Mouse (Mus musculus): ENCODE data around the gene Best2.

Best2 gene

DNA sequence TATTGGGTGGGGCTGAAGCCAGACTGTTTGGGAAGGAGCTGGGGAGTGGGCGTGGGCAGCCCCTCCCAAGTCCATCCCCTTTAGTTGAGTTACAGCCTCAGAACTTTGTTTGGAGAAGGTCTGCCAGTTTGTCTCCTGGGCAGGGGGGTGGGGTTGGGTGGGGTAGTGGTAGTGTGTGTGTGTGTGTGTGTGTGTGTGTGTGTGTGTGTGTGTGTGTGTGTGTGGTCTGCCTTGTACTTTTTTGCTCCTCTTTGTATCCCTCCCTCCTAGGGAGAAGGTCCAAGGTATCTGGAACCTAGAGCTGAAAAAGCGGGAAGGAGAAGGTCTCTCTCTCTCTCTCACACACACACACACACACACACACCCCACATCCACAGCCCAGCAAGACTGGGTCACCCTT lies at the start of gene Best2:
Gene Best2, minus strand, starts transcription at position 101 of the 400 bp plus-strand sequence.
- no peak for DNase-seq (ENCODE audit: low spot score)

DNA sequence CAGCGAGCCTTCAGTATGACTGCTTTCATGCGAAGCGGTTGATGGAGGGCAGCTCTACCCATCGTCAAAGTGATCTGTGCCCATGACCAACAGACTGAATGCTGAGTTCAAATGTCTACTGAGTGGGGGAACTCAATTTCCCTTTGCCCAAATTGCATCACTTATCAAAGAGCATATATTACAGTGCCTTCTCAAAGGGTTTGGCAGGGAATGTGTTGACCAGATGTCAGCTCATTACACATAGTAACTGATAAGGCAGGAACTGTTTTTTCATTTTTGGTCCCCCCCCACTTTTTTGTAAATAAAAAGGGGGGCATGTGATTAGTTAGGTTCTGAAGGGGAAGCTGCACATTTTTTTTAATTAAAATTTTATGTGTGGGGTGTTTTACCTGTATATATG lies 48.3 kb upstream of the Best2 start:
- no peak for DNase-seq (ENCODE audit: low spot score)

DNA sequence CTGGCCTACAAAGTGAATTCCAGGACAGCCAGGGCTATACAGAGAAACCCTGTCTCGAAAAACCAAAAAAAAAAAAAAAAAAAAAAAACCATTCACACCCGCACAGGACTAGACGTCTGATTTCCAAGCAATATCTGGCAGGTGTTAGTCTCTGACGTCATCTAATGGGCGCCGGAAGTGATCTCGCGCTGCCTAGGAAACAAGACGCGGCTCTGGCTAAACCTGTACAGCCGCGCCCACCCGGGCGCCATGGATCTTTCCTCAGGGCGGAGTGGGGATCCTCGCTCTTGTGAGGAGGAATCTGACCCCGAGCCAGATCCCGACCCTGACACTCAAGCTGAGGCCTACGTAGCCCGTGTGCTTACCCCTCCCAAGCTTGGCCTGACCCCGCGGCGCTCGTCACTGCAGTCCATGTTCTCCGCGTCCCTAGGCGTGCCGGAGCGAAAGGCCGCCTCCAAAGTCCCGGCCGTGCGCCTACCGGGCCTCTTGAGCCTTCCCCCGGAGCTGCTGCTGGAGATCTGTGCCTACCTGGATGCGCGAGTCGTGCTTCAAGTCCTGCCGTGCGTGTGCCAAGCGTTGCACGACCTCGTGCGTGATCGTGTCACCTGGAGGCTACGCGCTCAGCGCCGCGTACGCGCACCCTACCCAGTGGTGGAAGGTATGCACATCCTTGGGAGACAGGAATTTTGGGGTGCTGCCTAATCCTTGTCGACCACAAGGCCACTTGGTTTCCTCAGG lies 45.7 kb upstream of the Best2 start, which contains the start of gene Fbxw9:
Gene Fbxw9, plus strand, starts transcription at position 177 of the 738 bp plus-strand sequence.
- DNase-seq (ENCODE audit: low spot score): peak; percentile 89

DNA sequence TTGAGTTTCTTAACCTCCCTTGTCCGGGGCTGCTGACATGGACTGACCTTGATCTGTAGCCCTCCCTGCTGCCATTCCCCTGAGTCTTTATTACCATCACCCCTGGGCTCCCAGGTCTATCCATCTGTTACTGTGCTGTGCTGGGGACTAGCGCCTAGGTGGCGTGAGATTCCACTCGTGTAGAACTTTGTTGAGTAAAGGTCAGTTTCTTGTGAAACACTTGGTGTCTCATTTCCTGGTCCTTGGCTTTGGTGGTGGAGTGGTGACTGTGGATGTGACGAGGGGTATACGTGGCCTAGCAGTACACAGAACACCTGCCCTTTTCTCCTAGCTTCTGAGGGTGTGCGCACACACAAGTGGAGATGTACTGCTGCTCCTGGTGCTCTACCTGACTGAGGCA lies 43.0 kb upstream of the Best2 start:
- DNase-seq (ENCODE audit: low spot score): no peak

DNA sequence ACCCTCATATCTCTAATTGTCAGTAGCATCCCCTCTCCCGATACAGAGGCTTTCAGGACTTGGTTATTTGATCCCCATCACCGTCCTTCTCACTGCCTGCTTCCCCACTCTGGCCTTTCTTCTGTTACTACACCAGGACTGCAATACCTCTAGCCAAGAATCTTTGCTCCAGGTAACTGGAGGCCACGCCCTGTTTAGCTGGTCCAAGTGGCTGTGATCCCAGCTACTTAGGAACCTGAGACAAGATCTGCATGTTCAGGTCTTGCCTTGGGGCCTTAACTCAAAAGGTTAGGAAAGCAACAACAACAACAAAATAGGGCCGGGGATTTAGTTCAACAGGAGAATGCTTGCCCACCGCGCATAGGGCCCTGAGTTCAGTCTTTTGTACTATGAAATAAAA lies 29.3 kb upstream of the Best2 start:
- no peak for DNase-seq (ENCODE audit: low spot score)

DNA sequence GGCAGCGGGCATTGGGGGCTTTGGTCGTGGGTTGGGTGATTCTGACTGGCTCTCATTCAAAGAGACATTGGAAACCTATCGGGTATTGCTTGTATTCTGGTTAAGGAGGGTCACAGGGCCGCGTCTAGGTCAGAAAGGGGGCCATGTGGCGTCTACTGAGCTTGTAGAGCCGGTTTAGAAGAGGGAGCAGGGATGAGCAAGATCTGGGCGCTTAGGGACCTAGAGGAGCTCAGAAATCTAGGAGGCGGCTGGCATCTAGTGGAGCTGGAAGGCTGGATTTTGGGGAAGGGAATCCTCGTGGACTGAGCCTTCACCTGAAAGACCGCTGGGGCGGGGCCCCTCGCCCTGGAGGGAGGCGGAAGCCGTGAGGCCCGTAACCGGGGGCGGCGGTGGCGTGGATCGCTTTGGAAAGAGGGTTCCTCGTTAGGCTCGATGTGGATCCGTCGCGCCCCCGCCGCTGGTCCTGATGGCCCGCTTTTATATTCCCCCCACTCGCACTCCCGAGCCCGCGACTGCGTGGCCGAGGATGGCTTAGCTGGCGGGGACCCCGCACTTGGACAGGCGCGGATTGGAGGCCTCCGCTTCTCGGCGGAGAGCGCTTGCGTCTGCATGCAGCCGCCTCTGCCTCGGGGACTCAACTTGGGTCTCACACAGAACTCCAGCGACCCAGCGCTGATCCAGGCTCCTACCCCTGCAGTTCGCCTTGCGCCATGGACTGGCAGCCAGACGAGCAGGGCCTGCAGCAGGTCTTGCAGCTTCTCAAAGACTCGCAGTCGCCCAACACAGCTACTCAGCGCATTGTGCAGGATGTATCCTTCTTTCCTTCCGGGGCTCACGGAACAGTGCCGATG lies 23.6 kb upstream of the Best2 start:
- DNase-seq (ENCODE audit: low spot score): peak; percentile 33

DNA sequence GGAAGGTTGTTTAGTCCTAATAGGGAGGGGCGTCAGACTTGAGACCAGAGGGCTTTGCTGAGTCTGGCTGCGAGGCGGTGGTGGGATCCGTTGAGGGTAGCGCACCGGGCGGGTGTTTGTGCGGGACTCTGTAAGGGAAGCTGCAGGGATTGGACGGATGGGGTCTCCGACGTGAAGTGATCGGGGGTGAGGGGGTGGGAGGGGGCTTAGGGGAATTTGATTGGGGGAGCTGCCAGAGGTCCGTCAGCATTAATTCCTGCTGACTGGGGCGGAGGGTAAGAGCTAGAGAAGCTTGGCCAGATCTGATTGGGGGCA lies 23.0 kb upstream of the Best2 start:
- no peak for DNase-seq (ENCODE audit: low spot score)

DNA sequence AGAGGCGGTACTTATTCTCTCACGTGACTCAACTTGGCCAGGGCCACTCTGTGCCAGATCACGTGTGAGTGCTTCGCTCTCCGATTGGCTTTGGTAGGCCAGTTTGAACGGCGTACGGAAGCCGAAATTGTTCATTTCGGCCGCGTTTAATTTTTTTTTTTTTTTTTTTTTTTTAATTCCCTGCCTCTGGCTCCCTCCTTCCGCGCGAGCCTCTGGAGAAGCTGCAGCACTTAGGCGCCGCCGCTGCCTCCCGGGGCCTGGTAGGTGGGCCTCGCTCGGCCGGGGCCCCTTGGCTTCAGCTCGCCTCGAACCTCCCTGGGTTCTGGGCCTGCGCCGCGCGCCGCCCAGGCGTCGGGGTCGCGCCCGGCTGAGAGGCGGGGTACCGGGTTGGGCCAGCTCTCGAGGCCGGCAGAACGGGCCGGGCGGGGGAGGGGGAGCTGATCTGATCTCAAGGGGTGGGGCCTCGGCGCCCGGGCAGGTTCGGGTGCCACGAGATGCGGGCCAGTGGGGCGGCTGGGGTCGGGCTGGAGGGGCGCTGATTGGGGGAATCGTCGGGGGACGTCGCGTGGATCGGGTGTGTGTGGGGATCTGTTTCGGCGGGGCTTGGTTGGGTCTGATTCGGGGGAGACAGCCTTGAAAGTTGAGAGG lies 22.5 kb upstream of the Best2 start, which contains the start of gene Tnpo2:
Gene Tnpo2, plus strand, starts transcription at position 198 of the 648 bp plus-strand sequence.
- DNase-seq (ENCODE audit: low spot score): peak; percentile 75

DNA sequence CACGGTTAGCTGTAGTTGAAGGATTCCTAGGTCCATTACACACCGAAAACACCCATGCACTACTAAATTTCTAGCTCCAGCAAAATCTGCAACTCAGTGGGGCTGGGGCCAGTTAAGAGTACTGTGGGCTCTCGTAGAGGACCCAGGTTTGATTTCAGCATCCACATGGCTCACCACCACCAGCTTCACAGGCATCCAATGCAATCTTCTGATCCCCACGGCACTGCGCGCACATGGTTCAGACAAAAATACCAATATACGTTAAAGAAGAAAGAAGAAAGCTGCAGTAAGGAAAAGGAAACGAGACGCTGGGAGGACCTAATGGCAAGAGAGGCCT lies 22.0 kb upstream of the Best2 start:
- no peak for DNase-seq (ENCODE audit: low spot score)

DNA sequence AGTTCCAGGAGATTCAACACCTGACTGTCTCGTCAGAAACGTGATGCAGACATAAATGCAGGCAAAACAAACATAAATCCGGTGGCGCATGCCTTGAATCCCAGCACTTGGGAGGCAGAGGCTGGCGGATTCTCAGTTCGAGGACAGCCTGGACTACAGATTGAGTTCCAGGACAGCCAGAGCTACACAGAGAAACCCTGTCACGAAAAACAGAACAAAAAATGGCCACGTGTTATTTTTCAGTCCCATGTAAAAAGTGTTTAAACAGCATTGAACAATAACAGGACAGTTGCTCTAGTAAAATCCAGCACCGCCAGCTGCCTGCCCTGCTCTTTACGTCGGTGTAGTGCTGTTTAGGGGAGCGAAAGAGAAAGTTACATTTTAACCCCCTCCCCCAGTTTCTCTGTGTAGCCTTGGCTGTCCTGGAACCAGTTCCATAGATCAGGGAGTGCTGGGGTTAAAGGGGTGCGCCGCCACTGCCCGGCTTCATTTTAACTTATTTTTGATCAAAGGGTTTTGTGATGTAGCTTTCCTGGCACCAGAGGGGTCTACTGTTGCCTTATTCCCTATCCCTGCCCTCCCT lies 21.5 kb upstream of the Best2 start:
- DNase-seq (ENCODE audit: low spot score): no peak

DNA sequence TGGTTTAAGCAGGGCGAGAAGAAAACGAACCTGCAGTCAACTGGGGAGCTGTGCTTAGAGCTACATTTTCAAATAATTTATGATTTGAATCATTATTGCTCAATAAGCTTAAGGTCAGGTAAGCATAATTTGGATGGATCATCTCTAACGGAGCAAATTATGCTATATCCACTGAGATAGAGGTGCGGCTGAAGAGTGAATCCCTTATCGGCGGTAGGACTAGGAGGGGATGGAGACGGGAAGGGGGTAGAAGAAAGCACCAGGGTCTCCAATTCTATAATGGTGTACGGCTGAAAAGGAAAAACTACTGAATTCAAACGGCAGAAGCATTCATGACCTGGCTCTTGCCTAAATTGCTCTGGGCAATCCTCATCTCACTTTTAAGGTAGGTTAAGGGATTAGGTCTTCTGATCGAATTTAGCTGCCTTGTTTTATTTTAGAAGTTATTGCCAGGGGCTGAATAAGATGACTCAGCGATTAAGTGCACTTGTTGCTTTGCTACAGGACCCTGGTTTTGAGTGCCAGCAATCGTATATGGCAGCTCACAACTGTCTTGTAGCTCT lies 20.9 kb upstream of the Best2 start:
- no peak for DNase-seq (ENCODE audit: low spot score)

DNA sequence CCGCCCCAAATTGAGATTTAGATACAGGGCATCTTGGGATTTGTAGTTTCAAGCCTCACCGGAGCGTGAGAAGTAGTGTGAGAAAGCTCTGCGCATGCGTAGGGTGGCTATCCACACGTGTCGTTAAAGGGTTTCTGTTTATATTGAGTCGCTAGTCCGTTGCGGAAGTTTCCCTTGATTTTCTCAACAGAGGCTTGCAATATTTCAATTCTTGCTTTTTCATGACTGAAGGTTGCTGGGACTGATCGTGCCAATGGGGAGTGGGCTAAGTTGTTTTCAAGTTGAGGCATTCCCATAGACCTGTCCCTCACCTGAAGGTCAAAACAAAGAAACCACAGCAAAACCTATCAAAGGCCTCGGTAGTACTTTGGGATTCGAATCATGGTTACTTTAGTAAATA lies 20.4 kb upstream of the Best2 start:
- DNase-seq (ENCODE audit: low spot score): peak; percentile 53

DNA sequence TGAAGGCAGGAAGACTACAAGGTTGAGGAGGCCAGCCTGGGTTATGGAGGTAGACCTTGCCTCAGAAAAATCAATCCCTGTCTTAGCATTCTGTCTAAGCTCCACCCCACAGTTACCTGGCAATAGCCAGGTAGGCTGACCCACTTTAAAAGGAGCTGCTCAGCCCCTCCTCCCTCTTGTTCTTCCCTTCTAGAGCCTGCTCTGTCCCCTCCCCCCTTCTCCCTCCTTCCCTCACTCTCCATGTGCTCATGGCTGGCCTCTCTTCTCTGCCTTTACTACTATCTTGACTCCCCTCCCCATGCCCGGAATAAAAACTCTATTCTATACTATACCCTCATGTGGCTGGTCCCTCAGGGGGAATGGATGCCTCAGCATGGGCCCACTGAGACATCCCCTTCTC lies 19.5 kb upstream of the Best2 start:
- DNase-seq (ENCODE audit: low spot score): no peak

DNA sequence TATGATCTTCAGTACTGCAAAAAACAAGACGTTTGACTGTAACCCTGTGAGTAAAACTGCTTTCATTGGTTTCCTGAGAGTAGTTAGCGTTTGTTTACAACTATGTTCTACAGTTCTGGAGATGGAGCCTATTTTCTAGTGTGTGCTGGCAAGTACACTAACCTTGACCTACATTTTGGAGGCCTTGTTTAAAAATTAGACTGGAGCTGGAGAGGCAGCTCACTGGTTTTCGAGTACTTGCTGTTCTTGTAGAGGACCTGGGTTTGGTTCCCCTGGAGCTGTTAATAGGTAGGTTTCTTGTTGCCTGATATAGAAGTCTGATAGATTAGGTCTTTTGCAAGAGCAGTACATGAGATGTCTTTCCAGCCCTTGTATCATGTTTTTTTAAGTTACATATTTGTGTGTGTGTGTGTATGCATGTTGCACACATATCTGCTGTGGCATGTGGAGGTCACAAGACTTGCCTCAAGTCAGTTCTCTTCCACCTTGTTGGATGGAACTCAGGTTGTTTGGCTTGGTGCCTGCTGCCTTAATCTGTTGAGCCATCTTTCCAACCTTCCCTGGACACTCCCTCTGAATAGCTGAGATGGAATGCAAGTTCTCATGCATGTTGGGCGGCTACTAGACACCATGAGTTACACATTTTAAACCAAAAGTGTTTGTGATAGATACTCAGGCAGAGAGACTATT lies 18.4 kb upstream of the Best2 start:
- no peak for DNase-seq (ENCODE audit: low spot score)

DNA sequence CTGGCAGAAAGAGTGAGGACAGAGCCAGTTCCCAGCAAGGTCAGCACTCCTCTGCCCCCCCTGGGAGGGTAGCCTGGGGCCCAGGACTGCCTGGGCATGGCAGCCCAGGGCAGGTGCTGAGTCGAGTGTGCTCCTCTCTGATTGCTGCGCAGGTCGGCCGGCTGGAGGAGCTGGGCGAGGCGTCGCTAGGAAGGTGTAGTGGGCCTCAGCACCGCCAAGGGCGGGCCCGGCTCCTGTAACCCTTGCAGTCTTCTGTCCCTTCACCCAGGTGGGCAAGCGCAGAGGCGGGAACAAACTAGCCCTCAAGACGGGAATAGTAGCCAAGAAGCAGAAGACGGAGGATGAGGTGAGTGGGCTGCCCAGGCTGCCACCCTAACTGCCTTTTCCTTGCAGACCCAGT lies 14.9 kb upstream of the Best2 start:
- DNase-seq (ENCODE audit: low spot score): no peak

DNA sequence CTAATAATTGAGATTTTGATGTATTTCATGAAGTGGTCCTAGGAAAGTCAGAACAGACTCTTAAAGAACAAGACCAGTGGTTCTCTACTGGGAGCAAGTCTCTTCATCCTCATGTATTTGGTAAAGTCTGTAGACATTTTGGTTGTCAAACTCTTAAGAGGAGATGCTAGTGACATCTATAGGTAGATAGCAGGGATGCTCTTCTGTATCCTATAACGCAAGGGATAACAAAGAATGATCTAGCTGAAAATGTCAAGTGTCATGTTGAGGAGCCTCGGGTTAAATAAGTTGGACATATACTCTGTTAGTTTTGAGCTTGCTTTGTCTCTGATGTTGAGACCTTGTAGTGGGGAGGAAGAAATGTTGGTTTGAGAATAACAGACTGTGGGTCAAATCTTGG lies 13.6 kb upstream of the Best2 start:
- no peak for DNase-seq (ENCODE audit: low spot score)

DNA sequence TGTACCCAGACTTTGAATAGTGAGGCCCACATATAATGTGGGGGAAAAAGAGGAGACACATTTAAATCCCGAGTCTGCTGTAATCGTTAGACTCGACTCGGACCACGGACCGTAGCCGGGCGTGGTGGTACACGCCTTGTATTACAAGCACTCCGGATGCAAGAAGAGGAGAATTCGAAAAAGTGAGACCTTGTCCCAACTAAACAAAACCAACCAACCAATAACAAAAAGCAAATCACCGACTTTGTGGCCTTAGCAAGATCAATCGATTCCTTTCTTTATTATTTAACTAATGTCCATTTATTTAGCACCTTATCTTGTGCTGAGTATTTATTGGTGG lies 13.2 kb upstream of the Best2 start:
- no peak for DNase-seq (ENCODE audit: low spot score)

DNA sequence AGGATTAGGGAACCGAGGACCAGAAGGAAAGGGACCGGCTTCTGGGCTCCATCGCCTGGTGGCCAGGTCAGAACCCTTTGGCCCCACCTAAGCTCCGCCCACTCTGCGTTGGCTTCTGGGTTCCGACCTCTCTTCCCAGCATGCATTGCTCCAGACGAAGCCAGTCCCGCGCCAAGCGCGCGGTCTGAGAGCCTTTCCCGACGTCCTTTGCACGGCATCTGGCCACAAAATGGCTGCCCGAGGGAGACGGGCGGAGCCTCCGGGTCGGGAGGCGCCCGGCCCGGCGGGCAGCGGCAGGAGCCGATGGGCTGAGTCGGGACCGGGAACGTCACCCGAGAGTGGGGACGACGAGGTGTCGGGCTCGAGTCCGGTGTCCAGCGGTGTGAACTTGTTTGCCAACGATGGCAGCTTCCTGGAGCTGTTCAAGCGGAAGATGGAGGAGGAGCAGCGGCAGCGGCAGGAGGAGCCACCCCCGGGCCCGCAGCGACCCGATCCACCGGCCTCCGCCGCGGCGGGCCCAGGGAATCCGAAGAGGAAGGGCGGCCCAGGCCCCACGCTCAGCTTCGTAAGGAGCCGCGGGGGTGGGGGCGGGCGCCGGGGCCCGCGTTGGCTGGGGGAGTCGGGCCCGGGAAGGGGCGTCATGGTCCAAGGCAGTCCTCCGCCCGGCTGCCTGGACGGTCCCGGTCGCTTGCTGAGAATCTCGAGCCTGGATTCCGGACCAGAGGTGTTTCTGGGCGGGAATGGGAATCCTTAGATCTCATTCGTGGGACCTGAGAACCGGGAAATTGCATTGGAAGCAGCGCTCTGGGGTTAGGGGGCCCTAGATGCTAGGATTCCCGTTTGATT lies 12.6 kb upstream of the Best2 start, which contains the start of gene Trir:
Gene Trir, plus strand, starts transcription at position 154 of the 846 bp plus-strand sequence.
- DNase-seq (ENCODE audit: low spot score): peak; percentile 93

DNA sequence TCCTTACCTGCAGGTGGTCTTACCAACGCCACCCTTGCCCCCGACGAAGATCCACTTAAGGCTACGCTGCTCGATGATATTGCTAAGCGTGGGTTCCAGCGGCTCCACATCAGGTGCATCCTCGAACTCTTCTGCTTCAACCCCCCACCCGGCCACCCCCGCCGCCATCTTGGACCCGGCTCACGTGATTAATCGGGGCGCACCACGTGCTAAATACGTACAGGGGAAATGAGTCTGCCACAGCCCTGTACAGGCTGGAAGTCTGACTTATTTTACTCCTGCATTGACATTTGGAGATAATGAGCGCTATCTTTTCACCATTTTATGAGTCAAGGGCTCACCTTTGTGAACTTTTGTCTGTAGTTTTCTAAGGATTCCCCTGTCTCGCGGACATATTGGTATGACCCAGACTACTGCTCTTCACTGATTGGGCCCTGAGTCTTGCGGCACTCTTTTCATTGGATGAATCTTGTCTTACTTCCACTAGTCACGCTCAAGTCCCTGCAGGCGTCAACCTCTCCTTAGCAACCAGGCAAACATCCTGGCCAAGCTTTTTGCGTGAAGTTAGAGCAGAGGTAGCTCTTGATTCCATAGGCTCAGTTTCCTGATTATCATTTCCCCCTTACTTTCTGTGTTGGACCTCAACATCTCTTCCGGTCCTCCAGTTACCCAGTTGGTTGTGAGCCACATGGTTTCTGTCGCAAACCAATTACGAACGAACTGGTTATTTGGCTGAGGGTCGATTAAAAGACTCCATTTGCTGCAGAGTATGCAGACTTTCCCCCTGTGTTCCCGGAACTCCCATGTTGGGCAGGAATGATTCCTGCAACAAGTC lies 11.0 kb upstream of the Best2 start, which contains the start of gene Asna1:
Gene Asna1, minus strand, starts transcription at position 184 of the 835 bp plus-strand sequence.
- DNase-seq (ENCODE audit: low spot score): peak; percentile 60

DNA sequence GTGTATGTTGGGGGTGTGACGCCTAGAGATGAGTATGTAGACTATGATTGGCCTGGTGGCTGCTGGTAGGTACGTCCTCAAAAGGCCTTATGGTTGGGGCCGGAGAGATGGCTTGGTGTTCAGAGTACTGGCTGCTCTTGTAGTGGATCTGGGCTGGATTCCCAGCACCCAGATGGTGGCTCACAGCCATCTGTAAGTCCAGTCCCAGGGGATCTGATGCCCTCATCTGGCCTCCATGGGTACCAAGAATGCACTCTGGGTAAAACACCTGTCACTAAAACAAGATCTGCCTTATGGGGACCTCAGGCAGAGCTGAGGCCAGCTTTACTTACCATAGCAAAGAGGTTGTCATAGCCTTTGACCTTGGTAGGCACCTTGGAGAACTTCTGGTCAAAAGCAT lies 9.5 kb upstream of the Best2 start:
- DNase-seq (ENCODE audit: low spot score): no peak
